Mouse (Mus musculus): ENCODE results near the gene 4930469K13Rik.

The 4930469K13Rik gene

DNA sequence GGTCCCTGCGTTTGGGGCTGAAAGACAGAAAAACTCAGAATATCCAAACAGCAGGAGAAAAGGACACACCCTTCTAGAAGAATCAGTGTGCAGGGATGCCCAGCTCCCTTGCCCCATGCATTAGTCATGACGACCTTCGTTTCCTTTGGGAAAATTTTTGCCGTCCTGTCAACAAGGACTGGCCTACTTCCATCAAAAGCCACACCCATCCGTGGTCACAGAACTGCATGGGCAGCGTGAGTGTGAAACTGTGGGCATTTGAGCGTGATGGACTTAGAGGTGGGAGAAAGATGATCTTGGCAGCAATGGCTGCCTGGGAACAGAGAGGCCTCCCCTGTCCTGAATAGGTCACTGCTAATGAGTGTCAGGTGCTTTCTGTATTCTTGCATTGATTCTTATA, 126.2 kb downstream of the 4930469K13Rik start:
- DNase-seq, result no peak

DNA sequence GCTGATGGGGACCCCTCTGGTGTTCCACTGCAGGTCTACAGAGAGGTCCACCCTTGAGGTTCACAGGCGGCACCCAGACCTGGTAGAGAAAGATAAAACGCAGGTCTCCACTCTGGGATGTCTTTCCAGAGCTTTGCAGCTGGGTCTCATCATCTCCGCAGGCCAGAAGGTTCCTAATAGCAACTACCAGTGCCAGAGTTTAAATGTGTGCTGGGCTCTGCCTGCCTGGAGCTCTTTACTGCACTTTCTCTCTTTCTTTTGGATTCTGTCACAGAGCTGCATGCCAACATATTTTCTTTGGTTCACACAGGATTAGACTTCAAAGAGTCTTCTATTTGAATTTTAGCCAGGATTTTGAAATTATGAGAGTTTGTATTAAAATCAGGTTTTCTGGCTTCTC, 129.2 kb downstream of the 4930469K13Rik start:
- no peak for DNase-seq

DNA sequence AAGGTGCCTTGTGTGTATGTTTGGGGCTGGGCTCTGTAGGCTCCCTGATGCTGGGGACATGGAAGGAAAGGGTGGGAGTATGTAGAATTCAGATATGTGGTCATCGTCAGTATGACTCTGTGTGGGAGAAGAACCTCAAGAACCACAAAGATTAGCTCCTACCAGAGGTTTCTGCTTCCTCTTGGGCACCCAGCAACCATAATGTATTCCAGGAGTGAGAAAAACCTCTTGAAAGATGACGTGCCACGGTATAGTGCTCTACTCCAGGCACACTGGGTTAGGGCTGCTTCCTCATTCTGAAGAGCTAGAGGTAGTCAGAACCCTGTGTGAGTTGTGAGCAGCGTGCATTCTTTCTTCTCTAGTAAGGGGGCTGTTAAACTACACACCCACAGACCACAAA, 130.6 kb downstream of the 4930469K13Rik start:
- no peak for DNase-seq

DNA sequence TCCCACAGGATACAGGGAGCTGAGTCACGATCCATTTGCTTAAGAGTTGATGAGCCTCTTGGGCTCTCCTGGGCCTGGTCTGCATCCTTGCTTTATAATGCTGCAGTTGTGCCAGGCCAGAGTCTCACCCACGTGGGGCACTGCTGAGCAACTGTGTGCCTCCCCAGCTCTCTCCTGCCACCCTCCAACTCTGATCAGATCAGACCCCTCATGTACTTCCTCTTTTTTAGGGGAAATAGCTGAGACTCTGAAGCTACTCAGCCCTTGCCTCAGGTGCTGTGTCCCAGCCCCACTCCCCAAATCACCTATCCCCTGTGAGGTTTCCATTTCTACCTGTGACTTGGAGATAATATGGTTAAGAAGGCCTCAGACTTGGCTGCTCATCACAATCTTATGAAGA, 133.0 kb downstream of the 4930469K13Rik start:
- DNase-seq, result no peak

DNA sequence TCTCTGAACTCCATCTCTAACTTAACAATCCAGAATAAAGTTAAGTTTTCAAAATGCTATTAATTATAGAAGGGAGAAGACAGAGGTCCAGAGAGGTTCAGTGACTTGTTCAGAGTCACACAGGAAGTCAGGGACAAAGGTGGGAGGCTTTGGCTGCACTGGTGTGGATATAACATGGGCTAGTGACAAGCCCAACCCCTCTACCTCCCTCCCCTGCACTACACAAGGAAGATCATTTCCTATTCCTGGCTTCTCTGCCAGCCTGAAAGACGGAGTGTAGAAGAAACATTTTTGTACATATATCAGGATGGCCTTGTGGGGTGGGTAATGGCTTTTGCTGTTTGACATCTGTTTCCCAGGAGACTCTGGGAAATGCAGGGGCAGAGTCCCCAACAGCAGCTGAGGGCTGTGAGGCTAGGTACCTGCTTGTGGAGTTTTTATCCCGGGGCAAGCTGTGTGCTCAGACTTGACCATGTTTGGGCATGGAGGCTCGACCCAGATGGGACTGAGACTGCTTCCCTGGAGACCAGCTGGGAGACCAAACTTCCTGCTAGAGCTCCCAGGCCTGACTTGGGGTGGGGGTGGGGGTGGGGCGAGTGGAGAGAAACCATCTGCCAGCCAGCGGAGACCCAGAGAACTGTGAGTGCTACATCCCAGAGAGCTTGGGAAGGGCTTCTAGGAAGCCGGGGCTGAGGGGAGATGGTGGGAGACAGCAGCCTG, 135.5 kb downstream of the 4930469K13Rik start, which contains the start of gene Kcnmb1:
TSS of gene Kcnmb1 (plus strand) at position 326 of the 720 bp plus-strand sequence.
- DNase-seq, result peak; percentile 12

DNA sequence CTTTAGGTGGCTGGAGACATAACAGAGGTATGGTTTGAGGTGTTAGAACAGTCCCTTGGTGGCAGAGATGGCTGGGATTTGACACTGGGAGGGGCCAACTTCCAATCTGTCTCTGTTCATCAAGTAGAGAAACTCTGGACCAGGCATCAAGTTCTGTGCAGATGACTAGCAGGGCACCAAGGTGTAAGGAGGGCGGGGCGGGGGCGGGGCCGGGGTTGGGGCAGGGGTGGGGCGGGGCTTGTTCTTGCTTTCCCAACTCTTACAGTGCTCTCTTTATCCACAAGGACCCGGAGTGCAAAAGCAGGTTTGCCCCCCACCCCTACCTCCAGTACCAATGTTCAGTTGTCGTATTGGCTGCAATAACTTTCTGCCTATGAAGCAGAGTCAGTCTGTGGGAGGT, 136.2 kb downstream of the 4930469K13Rik start:
- DNase-seq, result no peak

DNA sequence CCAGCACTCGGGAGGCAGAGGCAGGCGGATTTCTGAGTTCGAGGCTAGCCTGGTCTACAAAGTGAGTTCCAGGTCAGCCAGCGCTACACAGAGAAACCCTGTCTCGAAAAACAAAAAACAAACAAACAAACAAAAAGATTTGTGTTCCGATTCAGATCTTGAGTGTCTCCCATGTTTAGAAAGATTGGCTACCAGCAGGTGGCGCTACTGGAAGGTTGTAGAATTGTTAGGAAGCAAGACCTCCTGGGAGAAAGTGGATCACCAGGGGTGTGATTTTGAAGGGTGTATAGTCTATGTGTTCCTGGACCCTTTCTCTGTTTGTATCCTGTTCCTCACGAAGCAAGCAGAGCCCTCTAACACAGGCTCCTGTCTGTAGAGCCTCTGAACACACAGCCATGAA, 139.6 kb downstream of the 4930469K13Rik start:
- DNase-seq, result no peak

DNA sequence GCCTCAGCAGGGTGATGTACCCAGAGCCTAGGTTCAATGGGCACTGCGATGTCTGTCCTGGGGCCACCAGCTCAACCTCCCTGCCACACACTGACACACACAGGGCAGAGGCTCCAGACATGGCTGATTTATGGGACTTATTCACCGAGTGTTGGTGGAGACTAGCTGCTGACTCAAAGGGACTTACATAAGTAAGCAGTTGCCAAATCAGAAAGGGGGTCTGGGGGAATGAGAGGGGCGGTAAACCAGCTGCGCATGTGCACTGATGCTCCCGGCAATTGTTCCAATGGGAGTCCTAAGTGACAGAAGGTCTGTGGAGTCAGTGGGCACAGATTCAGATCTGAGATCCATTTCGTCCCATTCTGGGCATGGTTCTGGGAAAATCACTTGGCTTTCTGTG, 140.8 kb downstream of the 4930469K13Rik start:
- no peak for DNase-seq

DNA sequence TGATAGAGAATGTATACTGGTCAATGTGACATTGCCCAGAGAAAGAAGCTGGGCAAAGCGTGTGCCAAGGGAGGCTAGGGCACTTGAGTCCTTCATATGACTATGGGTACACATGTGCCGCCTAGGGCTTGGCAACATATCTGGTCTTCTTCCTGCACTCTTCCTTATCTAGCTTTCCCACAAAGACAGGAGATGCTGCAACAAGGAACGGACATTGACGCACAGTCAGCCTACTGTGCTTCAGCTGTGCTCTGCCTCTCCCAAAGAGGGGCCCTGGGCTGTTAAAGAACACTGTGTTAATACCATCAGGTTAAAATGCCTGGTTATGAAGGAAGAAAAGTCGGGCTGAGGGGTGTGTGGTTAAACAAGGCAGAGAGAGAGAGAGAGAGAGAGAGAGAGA, 141.7 kb downstream of the 4930469K13Rik start:
- no peak for DNase-seq

DNA sequence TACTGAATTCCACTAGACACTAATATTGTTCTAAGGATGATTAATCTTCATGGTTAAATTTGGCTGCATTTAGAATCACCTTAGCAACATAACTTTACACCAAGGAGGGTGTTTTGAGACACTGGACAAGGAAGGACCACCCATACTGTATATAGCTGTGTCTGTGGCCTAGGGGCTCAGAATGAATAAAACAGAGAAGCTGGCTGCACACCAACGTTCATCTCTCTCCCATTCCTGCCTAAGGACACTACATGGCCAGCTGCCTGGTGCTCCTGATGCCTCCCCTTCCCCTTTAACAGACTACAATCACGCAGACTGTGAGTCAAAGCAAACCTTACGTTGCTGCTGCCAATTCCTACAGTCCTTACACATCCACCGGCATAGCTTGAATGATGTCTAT, 142.4 kb downstream of the 4930469K13Rik start:
- no peak for DNase-seq

DNA sequence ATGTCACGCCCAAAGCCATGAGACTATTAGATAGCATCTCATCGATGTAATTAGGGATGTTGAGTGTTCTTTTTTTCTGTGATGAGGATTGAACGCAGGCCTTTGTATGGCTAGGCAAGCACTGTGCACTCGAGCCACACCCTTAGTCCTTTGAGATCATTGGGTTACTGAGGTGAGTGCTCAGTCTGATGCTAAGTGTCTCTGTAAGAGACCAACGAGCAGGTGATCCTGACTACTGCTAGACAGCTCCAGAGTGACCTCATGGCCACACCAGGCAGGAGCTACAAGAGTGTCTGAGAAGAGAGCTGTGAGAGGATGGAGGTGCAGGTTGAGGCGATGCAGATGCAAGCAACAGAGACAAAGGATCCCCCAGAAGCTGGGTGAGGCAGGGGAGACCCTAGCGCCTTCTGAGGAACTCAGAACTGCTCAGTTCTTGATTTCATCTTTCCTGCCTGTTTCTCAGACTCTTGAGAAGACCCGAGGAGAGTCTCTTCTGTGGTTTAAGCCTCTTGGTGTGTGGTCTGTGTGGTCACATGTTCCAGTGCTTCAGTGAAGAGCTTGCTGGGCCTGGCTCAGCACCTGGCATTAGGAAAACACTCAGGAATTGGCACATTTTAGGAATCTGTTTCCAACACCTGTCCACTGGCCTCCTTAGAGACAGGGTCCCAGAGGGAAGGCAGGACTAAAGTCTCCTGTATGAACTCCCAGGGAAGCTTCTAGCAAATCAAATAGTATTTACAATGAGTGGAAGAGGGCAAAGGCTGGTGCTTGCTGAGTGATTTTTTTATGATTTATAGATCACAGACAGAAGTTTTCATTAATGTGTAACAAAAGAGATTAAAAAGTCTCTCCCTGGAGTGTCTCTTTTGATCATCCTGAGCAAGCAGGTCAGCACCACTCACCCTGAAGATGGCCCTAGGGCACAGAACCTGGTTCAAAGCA, 146.4 kb downstream of the 4930469K13Rik start:
- DNase-seq, result no peak

DNA sequence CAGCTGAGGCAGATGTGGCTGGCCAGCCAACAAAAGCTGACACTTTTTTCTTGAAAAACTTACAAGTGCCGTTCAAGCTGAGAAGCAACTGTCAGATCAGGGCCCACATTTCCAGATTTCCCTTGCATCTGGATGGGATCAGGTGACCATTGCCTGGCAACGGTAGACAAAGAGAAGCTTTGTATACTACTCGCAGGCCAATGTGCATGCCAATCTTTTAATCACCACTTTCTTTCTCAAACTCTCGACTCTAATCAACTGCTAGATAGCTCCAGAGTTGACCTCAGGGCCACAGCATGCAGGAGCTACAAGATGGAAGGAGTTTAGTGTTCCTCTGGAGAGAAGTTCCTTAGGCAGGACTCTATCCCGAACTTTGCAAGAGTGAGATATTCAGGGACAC, 147.2 kb downstream of the 4930469K13Rik start:
- no peak for DNase-seq

DNA sequence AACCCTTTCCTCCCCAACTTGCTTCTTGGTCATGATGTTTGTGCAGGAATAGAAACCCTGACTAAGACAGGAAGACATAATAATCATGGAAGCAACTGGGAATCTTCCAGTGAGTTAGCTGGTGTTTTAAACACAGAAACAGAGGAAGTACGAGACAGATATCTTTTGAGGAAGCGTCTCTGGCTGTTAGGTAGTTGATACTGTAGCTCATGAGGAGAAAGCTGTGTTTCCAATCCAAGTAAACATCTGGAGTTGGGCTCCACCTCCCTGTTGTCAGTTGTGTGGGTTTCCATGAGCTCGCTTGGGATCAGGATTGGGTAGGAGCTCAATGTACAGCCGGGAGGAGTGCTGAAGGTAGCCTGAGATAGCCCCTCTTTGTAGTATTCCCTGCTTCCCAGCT, 151.9 kb downstream of the 4930469K13Rik start:
- no peak for DNase-seq

DNA sequence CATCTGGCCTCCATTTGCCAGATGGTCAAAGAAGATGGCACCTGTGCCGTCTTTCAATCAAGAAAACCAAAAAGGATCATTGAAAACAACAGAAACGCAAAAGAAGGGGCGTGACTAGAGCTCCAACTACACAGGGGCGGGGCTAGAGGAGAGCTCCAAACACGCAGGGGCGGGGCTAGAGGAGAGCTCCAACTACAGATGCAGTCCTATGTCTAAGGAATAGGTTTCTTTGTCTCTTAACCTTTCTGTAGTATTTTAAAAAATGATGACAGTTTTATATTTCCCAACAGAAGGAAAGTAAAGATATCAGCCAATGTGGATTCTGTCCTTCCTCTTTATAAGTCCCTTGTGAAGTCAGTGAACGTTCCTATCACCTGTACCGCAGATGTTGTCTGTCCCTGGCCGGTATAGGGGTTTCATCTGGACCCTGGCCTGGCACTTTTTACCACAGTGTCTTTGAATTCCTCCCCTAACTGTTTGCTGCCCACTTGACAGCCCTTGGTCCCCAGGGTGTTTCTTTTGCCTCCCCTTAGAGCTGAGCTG, 153.5 kb downstream of the 4930469K13Rik start:
- DNase-seq, result no peak

DNA sequence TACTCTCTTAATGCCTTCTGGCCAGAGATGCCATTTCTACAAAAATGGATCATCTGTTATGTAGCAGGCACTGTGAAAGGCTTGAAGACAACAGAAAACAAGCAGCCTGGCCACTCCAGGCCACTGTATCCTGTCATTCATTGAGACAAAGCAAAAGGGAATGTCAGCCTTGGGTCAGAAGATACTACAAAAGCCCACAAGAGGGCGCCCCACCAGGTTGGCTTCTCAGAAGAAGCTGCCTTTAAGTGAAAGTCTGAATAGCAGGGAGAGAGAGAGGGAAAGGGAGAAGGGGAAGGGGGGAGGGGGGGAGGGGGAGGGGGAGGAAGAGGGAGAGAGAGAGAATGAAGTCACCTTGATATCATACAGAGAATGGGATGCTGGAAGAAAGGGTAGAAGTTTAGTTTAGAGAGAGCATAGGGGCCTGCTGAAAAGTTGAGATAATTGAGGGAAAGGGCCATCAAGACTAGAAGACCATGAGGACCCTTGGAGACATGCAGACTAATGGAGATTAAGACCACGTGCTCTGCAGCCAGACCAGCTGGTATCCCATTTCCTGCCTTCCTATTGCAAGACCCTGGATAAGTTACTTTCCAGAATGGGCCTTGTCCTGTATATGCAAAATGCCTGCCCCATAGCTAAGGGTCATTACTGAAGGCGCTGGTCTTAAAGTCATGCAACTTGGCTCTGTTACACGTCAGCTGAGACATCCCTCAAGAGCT, 154.1 kb downstream of the 4930469K13Rik start:
- DNase-seq, result no peak

DNA sequence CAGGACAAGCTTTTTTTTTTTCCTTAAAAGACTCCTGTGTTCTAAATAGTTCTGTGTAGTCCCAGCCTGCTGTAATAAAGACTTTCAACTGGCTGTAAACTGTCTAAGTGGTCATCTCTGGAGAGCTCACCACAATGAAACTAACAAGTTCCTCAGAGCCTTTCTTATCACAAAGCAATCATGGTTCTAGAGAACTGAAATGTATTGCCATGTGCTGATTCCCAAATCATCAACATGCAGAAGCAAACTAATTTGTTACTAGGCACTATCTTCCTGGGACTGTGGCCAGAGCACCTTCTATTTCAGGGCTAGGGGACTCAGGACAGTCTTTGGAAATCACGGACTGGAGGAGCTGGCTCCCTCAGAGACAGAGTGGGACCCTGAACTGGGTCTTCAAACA, 154.8 kb downstream of the 4930469K13Rik start:
- no peak for DNase-seq

DNA sequence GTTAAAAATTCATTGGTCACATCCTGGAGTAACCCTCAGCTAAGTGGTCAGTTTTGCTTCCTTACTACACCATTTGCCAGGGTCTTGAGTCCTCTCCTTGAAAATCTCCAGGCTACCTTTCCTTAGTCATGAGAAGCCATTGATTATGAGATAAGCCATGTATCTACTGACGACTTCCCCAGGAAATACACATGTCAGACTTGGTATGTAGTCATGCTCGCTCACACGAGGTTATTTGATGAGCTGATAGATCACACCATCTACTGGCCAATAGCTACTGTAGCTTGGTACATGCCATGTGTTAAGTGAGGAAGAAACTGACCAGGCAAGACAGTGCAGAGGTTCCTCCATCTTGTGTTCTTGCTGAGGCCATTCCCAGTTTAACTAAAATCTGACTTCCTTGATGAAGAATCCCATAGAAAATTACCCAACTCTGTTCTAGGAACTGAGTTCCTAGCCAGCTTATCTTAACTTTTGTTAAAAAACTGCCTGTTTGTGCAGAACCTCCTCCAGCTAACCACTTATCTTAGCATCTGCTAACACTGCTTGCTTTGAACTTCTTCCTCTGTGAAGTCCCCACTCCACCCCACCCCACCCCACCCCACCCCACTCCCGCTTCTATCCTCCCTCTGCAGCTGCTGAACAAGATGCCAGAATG, 158.8 kb downstream of the 4930469K13Rik start:
- DNase-seq, result no peak

DNA sequence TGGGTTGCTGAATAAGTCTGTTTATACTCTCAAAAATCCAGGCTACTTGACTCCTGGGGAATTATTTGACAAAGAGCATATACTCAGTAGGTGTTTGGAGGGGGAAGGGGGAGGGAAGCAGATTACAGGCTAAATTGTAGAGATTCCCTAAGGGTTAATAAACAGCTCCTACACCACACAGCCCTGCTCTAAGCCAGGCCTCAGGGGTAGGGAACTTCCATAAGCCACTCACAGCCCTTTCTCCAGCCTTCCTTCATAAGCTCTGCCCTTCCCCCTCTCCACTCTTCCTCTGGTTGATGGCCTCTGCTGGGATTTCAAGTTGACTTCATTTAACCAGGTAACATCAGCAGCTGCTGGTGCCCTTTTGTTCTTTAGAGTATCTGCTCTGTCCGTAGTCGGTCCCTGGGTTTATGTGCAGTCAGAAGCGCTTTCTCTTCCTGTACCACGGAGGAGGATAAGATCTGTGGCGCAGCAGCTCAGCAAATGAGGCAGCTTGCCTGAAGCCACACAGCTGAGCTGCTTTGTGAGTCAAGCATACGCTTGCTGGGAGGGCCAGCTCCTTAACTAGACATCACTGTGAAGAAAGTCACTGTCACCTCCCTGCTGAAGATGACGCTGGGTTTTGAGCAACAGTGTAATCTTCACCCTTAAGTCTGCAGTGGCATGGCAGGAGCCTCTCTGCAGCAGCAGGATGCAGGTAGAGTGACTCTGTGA, 159.6 kb downstream of the 4930469K13Rik start:
- DNase-seq, result no peak

DNA sequence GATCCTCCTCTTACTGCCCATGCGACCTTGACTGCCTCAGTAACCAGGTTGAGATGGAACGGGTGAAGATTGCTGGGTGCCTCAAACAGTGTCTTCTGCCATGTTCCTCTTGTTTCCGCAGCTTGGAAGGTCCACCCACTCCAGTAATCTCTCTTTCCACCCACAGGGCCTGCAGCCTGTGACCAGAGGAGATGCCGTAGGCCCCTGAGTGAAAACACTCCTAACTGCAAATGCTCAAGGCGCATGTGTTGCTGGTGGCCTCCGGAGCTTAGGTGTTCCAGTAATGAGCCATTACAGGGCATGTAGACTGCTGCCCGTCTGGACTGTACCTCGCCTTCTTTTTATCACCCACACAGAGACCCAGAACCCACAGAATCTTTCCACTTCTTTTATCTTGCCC, 160.7 kb downstream of the 4930469K13Rik start:
- no peak for DNase-seq

DNA sequence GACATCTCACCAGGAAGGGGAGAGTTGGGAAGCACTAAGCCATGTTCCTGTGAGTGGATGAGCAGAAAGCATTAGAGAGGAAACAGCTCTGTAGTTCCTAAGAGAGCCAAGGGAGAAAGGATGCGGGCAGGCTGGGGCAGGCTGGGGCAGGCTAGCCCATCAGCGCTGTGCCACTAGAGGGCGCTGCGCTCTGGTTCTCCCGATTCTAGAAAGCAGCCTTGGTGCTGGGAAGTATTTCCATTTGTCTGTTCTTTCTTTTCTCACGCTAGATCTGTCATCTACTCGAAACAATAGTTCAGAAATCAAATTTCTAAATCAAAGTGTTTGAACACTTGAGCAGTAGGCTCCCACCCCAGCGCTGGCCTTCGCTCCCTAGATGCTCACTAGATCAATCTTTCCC, 164.1 kb downstream of the 4930469K13Rik start:
- no peak for DNase-seq

DNA sequence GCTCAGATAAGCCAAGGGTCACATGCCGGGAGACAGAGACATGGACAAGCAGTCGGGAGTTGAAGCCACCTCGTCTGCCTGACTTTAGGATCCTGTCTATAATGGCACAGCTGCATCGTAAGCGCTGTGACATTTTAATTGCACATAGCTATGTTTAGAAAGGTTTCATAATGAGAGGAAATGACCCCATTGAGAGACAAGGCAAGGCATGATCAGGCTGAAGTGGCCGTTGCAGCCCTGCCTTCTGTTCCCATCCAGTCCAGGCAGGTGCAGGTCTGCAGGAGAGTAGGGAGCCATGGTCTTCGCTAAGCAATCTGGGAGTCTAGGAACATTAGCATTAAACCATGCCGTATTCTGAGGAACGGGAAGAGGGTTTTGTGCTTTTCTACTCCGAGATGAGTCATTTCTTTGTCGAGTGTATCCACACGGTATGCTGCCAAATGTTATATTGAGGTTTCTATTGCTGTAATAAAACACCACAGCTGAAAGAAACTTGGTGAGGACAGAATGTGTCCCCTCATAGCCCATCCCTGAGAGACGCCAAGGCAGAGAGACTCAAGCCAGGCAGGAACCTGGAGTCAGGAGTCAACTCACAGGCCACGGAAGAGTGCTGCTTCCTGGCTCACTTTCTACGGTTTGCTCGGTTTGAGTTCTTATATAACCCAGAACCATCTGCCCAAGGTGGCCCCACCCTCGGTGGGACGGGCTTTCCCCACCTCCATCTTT, 165.8 kb downstream of the 4930469K13Rik start:
- peak; percentile 17 for DNase-seq
